12 mouse cellular contexts compared by ENCODE assay signal in the genomic region with DNA sequence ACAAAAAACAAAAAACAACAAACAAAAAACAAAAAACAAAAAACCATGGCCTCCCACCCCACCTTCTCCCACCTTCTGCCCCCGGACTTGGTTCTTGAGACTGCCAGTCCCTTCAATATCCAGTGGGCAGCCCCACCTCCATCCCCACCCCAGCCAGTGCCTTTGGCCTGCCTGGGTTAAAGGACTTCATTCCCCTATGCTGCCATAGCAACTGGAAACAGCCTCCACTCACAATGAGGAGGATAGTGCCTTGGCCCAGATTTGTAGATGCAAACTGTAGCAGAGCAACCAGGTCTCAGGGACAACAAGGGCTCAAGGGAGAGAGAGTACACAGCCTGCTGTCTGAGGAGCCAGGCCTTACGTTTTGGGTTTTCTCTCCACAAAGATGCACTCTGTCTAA. TPM values are rescaled to one million over a fixed set of nuclear protein-coding genes. Genes with fewer than 3 reads are reported as not detected.
DNase-seq lines count a peak whose midpoint lies in the region; ATAC-seq lines count a peak whose summit lies in the region.
"Had no signal": no experiment of that assay in that cellular context is flagged by ENCODE, and none has a peak within 500 bp of the region (broad histone marks: within the 10 kb centered on the region; RNA-seq: fewer than 3 reads in every experiment).

No protein-coding gene starts in this region.

- H3K4me1 ChIP-seq in forebrain, embryonic 15.5 days: no peaks in the 10 kb centered on the region
- peaks cover 12% of the 10 kb centered on the region for H3K4me1 ChIP-seq in midbrain, embryonic 11.5 days (ENCODE audit: control insufficient read depth, insufficient read depth, low read length)

- peak; percentile 69; the same call in 1 of the 2 replicates for ATAC-seq in forebrain, embryonic 15.5 days (replicated peaks)
- peak; percentile 88 for ATAC-seq in midbrain, embryonic 11.5 days (ENCODE audit: low FRiP score)
- ATAC-seq: intestine, embryonic 16.5 days had no signal

- 26% methylated on average over 2 of the region's 2 CpGs for WGBS in forebrain, embryonic 15.5 days
- 14% methylated on average over 2 of the region's 2 CpGs for WGBS in midbrain, embryonic 11.5 days

- H3K9ac ChIP-seq in forebrain, embryonic 15.5 days (replicated peaks): no peak overlapping the region
- H3K9ac ChIP-seq in midbrain, embryonic 11.5 days (ENCODE audit: low read length): no peak overlapping the region
- H3K9ac ChIP-seq: limb, embryonic 13.5 days had no signal

- H3K4me3 ChIP-seq in forebrain, embryonic 15.5 days: no peak overlapping the region
- H3K4me3 ChIP-seq in midbrain, embryonic 11.5 days (ENCODE audit: low read depth, low read length): no peak overlapping the region
- H3K4me3 ChIP-seq: limb, embryonic 13.5 days had no signal

- H3K4me2 ChIP-seq in forebrain, embryonic 15.5 days (replicated peaks): no peak overlapping the region
- no peak overlapping the region for H3K4me2 ChIP-seq in midbrain, embryonic 11.5 days
- H3K4me2 ChIP-seq: limb, embryonic 13.5 days had no signal

- no peak overlapping the region for H3K27ac ChIP-seq in forebrain, embryonic 15.5 days (replicated peaks)
- H3K27ac ChIP-seq in midbrain, embryonic 11.5 days (ENCODE audit: low read depth, low read length): peak overlapping the region; percentile 45
- H3K27ac ChIP-seq: limb, embryonic 13.5 days; macrophage had no signal

- H3K27me3 ChIP-seq in forebrain, embryonic 15.5 days: no peaks in the 10 kb centered on the region
- no peaks in the 10 kb centered on the region for H3K27me3 ChIP-seq in midbrain, embryonic 11.5 days (ENCODE audit: control insufficient read depth, insufficient read depth, low read length)

- no peaks in the 10 kb centered on the region for H3K36me3 ChIP-seq in forebrain, embryonic 15.5 days
- H3K36me3 ChIP-seq in midbrain, embryonic 11.5 days (ENCODE audit: control insufficient read depth, insufficient read depth, low read length): no peaks in the 10 kb centered on the region
- H3K36me3 ChIP-seq: limb, embryonic 13.5 days had no signal

- no peaks in the 10 kb centered on the region for H3K9me3 ChIP-seq in forebrain, embryonic 15.5 days
- no peaks in the 10 kb centered on the region for H3K9me3 ChIP-seq in midbrain, embryonic 11.5 days (ENCODE audit: control insufficient read depth, low read length)

- DNase-seq in ES-CJ7 (ENCODE audit: low read depth, low spot score): peak; percentile 34
- peak; percentile 17 to 40 for DNase-seq in adrenal gland, postnatal 36 days
- peak; percentile 89 for DNase-seq in midbrain, embryonic 11.5 days (ENCODE audit: low spot score, missing footprints)
- no peak for DNase-seq in urinary bladder, postnatal 4 days (ENCODE audit: low spot score in 2 of 2)
- no peak for DNase-seq in heart, adult 9 months (ENCODE audit: low spot score in 2 of 2)
- no peak for DNase-seq in lung, postnatal 14 days
- DNase-seq: gastrocnemius, postnatal 14 days; thymus, adult 2 months had no signal

RNA-seq across cellular contexts. Expression of a gene that starts 8.0 kb away (rescaled TPM):
- 10 to 100 TPM in 1 of 2 experiments, under 1 TPM in 1; 0.86 to 23.1 TPM for total RNA-seq in adrenal gland, postnatal 36 days (2021)
- 4.0 and 9.2 TPM in 2 replicates for polyA plus RNA-seq in forebrain, embryonic 15.5 days (2015; fragmentation: Nextera tagmentation; extraction: Ambion mirVana)
- polyA plus RNA-seq in midbrain, embryonic 11.5 days (2014; fragmentation: Nextera tagmentation; extraction: Ambion mirVana): 7.0 and 7.1 TPM in 2 replicates
- polyA plus RNA-seq: macrophage had no signal

RNA-seq across cellular contexts. Expression of a gene that starts 41.8 kb away (rescaled TPM):
- 10 to 100 TPM; 11.2 to 17.7 TPM for total RNA-seq in adrenal gland, postnatal 36 days (2021)
- polyA plus RNA-seq in forebrain, embryonic 15.5 days (2015; fragmentation: Nextera tagmentation; extraction: Ambion mirVana): 3.5 and 4.2 TPM in 2 replicates
- 5.3 and 6.3 TPM in 2 replicates for polyA plus RNA-seq in midbrain, embryonic 11.5 days (2014; fragmentation: Nextera tagmentation; extraction: Ambion mirVana)

Comparison
In these comparisons a context has a peak if more than half of its experiments do, and no peak if none do; other contexts are left out.
1. DNase-seq: peak in ES-CJ7 (single experiment), adrenal gland, postnatal 36 days (2 of 2) and midbrain, embryonic 11.5 days (single experiment); none in urinary bladder, postnatal 4 days (0 of 2), heart, adult 9 months (0 of 2) and lung, postnatal 14 days (single experiment).